Mouse (Mus musculus): ENCODE measurements around the gene Fmnl3.
"Not testable (repeated sequence)": the region's sequence is repeated elsewhere in the genome, so short reads cannot be mapped to it uniquely, and the experiment has no call there.

Fmnl3 gene

GRCm38 (mm10) chr15:99390472-99391401 lies 20.5 kb upstream of the Fmnl3 start:
- DNase-seq (ENCODE audit: extremely low read depth, low read depth, low spot score) = no peak

- no peak for DNase-seq (ENCODE audit: extremely low read depth, low read depth, low spot score)
Measured at GRCm38 (mm10) chr15:99387976-99388375, 17.7 kb upstream of the Fmnl3 start.

- DNase-seq (ENCODE audit: extremely low read depth, low read depth, low spot score) = no peak
Measured at GRCm38 (mm10) chr15:99386796-99387195, 16.5 kb upstream of the Fmnl3 start.

GRCm38 (mm10) chr15:99386110-99386509 lies 15.8 kb upstream of the Fmnl3 start:
- DNase-seq (ENCODE audit: extremely low read depth, low read depth, low spot score) = not testable (repeated sequence)

DNA sequence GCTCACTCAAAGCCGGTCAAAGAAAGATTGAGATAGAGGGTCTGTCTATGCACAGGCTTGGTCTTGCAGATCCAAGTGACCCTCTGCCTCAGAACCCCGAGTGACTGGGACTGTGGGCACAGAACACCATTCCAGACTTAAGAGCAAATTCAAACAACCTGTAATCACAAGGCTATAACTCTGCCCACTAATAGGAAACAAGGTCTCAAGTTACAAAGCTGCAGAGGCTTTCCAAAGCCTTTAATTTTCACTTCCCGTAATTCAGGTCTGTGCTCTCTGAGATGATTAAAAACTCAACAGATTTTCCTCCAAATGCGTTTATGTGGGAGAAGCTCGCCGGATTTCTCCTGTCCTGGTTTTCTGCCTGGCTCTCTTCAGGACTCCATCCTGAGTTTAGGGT lies 13.8 kb upstream of the Fmnl3 start:
- DNase-seq (ENCODE audit: extremely low read depth, low read depth, low spot score) = no peak

GRCm38 (mm10) chr15:99382893-99383292 lies 12.6 kb upstream of the Fmnl3 start:
- no peak for DNase-seq (ENCODE audit: extremely low read depth, low read depth, low spot score)

DNA sequence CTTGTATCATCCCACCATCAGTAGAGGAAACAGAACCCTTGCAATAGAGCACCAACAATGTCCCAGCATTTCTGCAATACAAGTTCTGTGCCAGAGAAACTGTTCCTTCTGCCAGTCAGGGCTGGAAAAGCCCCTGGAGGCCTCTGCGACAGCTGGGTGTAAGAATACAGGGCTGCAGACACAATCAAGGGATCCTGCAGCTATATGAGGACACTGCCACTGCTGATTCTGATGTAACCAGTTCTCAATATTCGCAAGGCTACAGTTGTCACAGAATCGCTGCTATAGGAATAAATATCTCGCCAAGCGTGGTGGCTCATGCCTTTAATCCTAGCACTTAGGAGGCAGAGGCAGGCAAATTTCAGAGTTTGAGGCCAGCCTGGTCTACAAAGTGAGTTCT lies 6.0 kb upstream of the Fmnl3 start:
- DNase-seq (ENCODE audit: extremely low read depth, low read depth, low spot score) = no peak

GRCm38 (mm10) chr15:99375581-99375980 lies 5.3 kb upstream of the Fmnl3 start:
- DNase-seq (ENCODE audit: extremely low read depth, low read depth, low spot score) = no peak

GRCm38 (mm10) chr15:99375036-99375435 lies 4.8 kb upstream of the Fmnl3 start:
- DNase-seq (ENCODE audit: extremely low read depth, low read depth, low spot score) = no peak

DNA sequence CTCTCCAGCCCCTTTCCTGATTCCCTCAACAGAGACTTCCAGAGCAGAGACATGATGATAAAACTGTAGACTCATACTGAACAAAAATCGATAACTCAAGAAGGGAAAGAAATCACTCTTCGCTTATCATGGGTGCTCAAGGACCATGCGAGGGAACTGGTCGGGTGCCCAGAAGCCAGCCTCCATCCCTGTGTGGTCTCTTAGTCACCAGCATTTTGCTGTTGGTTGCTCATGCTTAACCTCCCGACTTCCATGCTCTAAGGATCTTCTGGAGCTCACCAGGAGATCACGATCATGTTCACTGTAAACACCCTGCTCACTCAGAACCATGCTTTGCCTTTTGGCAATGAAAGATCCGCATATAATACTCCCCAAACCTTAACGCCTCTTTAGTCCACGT lies 2.5 kb upstream of the Fmnl3 start:
- DNase-seq (ENCODE audit: extremely low read depth, low read depth, low spot score) = no peak

DNA sequence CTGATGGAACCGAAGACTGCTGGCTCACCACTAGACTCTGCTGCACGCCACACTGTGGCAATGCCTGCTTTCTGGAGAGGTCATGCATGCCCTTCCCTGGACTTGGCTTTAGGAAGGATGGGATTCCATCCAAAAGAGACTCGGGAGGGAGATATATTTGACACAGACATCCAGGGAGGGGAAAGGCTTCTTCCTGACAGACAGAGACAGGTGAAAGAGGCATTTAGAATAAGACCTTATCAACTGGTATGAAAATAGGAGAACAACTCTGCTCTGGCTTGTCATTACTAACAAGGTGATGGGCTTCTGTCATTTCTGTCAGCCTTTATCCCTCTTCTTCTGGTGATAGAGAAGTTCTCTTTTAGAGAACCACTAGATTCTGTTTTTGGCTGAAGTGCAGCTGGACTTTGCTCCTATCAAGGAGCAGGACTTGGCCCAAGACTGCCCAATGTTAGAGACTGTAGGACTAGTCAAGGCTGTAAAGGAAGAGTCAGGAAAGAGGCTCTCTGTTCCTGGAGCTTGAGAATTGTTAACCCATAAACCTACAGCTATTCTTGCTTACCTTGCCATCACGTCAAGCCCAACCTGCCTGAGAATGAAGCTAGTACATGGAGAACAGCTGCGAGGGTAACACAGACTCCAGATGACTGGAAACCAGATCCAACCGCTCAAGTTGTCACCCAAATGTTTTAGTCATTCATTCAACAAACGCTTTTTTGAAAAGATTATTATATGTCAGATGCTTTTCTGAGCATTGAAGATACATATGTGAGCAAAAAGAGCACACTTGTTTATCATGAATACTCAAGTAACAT lies 1.5 kb upstream of the Fmnl3 start:
- no peak for DNase-seq (ENCODE audit: extremely low read depth, low read depth, low spot score)

- no peak for DNase-seq (ENCODE audit: extremely low read depth, low read depth, low spot score)
Measured at GRCm38 (mm10) chr15:99369391-99370171, 701 bp downstream of the Fmnl3 start.

GRCm38 (mm10) chr15:99368583-99369266 lies 1.6 kb downstream of the Fmnl3 start:
- DNase-seq (ENCODE audit: extremely low read depth, low read depth, low spot score) = no peak

GRCm38 (mm10) chr15:99364921-99365320 lies 5.4 kb downstream of the Fmnl3 start:
- DNase-seq (ENCODE audit: extremely low read depth, low read depth, low spot score) = no peak

DNA sequence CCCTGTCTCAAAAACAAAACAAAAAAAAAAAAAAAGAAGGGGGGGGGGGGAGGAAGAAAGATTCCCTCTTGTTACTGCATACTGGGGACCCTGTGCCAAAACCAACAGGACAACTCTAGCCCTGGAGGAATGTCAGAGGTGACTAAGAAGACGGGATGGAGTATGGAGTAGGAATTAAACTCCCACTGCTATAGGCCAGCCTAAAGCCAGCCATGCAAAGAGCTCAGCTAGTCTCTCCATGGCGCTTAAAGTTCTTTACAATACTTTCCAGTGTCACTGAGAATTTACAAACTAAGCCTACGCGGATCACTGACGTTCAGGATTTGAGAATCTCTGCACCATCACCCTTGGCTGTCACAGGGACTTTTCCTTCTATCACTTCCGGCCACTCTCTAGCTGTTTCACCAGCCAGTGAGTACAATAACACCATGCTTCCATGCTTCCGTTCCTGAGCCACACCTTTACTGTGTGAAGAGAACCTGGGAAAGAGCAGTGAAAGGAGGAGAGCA lies 6.2 kb downstream of the Fmnl3 start:
- no peak for DNase-seq (ENCODE audit: extremely low read depth, low read depth, low spot score)

GRCm38 (mm10) chr15:99358952-99359351 lies 11.3 kb downstream of the Fmnl3 start:
- no peak for DNase-seq (ENCODE audit: extremely low read depth, low read depth, low spot score)

DNA sequence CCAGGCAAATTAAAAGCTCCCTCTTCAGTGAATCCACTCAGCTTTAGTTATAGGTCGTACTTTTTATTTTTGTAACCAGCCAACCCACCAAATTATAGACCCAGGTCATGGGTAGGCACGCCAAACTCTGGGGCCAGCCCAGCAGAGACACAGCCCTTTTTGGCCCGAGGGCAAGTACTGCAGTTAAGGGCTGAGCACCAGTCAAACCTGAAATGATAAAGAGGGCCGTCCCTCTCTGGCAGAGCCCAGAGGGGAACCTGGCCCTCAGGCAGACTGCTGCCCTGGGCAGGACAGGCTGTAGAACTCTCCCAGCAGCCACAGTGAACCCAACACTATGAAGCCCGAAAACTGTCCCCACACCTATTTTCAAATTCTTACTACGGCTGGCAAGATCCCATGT lies 13.8 kb downstream of the Fmnl3 start:
- DNase-seq (ENCODE audit: extremely low read depth, low read depth, low spot score) = no peak

- no peak for DNase-seq (ENCODE audit: extremely low read depth, low read depth, low spot score)
Measured at GRCm38 (mm10) chr15:99355660-99356059, 14.6 kb downstream of the Fmnl3 start.

GRCm38 (mm10) chr15:99352306-99352705 lies 18.0 kb downstream of the Fmnl3 start:
- no peak for DNase-seq (ENCODE audit: extremely low read depth, low read depth, low spot score)

DNA sequence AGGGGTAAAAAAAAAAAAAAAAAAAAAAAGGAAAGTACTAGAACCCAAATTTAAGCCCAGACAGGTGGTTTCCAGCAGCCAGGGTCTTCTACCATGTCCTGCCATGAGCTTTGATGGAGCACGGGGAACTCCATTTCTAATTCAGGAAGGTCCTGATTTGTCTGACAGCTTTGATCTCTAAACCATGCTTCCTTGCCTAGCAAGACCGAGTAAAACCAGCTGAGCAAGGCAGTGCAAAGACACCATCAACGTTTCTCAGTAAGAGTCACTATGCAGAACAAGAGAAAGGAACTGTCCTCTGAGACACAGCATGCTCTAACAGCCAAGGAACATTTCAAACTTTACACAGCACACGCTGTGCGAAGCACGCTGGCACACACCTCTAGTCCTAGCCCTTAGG lies 18.7 kb downstream of the Fmnl3 start:
- no peak for DNase-seq (ENCODE audit: extremely low read depth, low read depth, low spot score)

Data from fat pad, adult 2 months (tissue).